Mouse (Mus musculus): Measurements from ENCODE around the gene Cplane1.

The Cplane1 gene

DNA sequence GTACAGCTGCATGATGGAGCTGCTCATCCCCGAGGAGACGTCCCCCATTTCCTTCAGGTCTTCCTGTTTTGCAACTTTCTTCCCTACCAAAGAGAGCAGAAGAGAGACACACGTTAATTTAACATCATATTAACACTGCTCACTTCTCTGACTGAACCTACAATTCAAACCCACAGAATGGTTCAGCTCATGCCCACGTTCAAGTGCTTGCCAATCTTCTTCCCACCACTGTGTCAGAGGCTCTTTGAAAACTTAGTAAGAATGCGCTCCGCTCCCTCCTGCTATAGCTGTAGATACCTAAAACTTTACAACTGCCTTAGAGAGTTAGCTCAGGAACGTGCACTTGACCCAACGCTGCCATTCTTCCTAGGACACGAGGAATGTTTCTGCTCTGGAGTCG, 134.0 kb downstream of the Cplane1 start:
- no peak for DNase-seq (ENCODE audit: low spot score)

DNA sequence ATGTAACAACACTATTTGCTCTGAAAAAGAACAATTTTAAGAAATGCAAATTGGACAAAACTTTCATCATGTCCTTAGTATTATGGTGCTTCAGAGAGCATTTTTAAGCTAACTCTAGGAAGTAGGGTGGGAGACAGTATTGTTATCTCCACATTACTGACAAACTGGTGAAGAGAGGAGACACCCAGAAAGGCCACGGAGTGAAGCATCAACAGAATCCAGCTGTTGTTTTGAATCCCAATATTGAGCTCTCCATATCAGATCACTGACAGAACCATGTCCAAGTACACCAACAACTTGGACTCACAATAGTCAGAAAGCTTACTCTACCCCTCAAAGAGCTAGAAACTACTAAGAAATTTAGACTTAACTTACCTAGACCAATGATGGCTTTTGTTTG, 136.6 kb downstream of the Cplane1 start:
- DNase-seq (ENCODE audit: low spot score) = no peak

DNA sequence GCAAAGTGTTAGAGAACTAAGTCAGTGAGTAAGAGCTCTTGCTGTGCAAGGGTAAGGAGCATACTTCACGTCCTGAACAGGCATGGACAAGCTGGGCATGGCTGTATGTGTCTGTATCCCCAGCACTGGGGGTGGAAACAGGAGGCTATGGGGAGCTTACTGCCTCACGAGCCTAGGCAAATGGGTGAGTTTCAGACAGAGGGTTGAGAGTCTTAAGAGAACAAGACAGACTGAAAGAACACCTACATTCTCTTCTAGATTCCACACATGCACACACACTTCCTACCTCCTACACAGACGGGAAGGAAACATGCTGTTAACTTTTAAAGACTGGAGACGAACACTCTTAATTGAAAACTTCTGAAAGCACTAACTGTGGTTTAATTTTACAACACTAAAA, 148.5 kb downstream of the Cplane1 start:
- DNase-seq (ENCODE audit: low spot score) = no peak

DNA sequence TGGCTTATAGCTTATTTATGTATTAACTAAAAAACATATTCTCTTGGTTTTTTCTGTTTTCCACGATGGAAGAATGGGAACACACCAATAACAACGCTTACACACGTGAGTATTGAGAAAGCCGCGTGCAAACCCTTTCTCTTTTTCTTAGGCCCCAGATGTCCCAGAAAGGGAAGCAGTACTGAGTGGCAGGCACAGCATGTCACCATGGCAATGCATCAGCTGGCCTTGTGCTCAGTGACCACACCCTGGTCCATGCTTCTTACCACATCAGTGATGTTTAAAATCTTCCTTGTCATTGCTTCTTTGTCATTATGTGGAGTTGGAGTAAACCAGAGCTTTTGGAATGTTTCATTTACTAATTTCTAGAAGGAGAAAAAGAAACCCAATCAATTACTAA, 150.3 kb downstream of the Cplane1 start:
- DNase-seq (ENCODE audit: low spot score) = no peak
